Mouse (Mus musculus) forebrain, embryonic 10.5 days (tissue): ENCODE data around the gene D1Ertd622e. TPM values are rescaled to one million over a fixed set of nuclear protein-coding genes. Genes with fewer than 3 reads are reported as not detected.

Experiments used
- DNase-seq: peaks from one replicate; pipeline ENCODE4 v3.0.0-alpha.2; 2017; ENCODE audit warnings: low spot score; ENCODE audit errors: extremely low spot score
- H3K27ac ChIP-seq: fragments of 300-500 bp; sonication (generic); 2 replicates; pipeline ENCODE4 v1.5.1; 2016; ENCODE audit warnings: mild to moderate bottlenecking
- H3K27me3 ChIP-seq: fragments of 300-500 bp; sonication (generic); 2 replicates; pipeline ENCODE4 v1.6.1; 2016; ENCODE audit warnings: mild to moderate bottlenecking; ENCODE audit not compliant: poor library complexity, severe bottlenecking
- H3K36me3 ChIP-seq: fragments of 300-500 bp; sonication (generic); replicated peaks from 2 replicates; pipeline ENCODE4 v1.6.1; 2016; ENCODE audit warnings: mild to moderate bottlenecking, moderate library complexity
- H3K4me1 ChIP-seq: fragments of 300-500 bp; sonication (generic); 2 replicates; pipeline ENCODE4 v1.6.1; 2016
- H3K4me3 ChIP-seq: fragments of 300-500 bp; sonication (generic); 2 replicates; pipeline ENCODE4 v1.5.1; 2016; ENCODE audit warnings: mild to moderate bottlenecking, moderate library complexity
- H3K9me3 ChIP-seq: fragments of 300-500 bp; sonication (generic); 2 replicates; pipeline ENCODE4 v1.6.1; 2016; ENCODE audit warnings: mild to moderate bottlenecking, moderate library complexity
- WGBS: fragments of 180-500 bp; shearing (Covaris S2); methylation state at CpG from one replicate; pipeline ENCODE4 v1.1.7; 2016; 5-methylcytosine and 5-hydroxymethylcytosine counted together
- polyA plus RNA-seq: library from polyadenylated mRNA; unstranded; fragments of >200 nt; fragmentation: Nextera tagmentation; extraction: Ambion mirVana; gene quantifications from 2 replicates; pipeline ENCODE4 v1.2.1, GENCODE M21; 2016

D1Ertd622e gene
- 28.3 and 28.7 TPM in 2 replicates for polyA plus RNA-seq

- Histone ChIP-seq H3K4me3 (peak within 1 kb of the TSS; percentile 89), H3K9me3 (no peaks in the 10 kb centered on the region), H3K4me1 (peaks cover 41% of the 10 kb centered on the region), H3K27me3 (peaks cover 14% of the 10 kb centered on the region), H3K36me3 (no peaks in the 10 kb centered on the region), H3K27ac (peak within 1 kb of the TSS; percentile 95)
- DNase-seq = peak; percentile 73
- under 1% methylated on average over 105 of the region's 106 CpGs for WGBS
Measured at GRCm38 (mm10) chr1:97661406-97662241, at the start of gene D1Ertd622e. D1Ertd622e (minus strand) TSS chr1:97662074.

- no peak for DNase-seq
- 89% methylated on average over 3 of the region's 3 CpGs for WGBS
- Histone ChIP-seq H3K9me3 (no peaks in the 10 kb centered on the region), H3K36me3 (peaks cover 76% of the 10 kb centered on the region), H3K27ac (no peak overlapping the region), H3K4me3 (no peak overlapping the region), H3K4me1 (no peaks in the 10 kb centered on the region), H3K27me3 (no peaks in the 10 kb centered on the region)
Measured at GRCm38 (mm10) chr1:97710520-97710919, 48.6 kb upstream of the D1Ertd622e start.

- Histone ChIP-seq H3K27me3 (no peaks in the 10 kb centered on the region), H3K4me3 (no peak overlapping the region), H3K4me1 (no peaks in the 10 kb centered on the region), H3K27ac (no peak overlapping the region), H3K9me3 (no peaks in the 10 kb centered on the region), H3K36me3 (peaks cover 40% of the 10 kb centered on the region)
- DNase-seq = no peak
Measured at GRCm38 (mm10) chr1:97705389-97705788, 43.5 kb upstream of the D1Ertd622e start.

- Histone ChIP-seq H3K27me3 (no peaks in the 10 kb centered on the region), H3K9me3 (no peaks in the 10 kb centered on the region), H3K36me3 (peaks cover 33% of the 10 kb centered on the region), H3K4me1 (no peaks in the 10 kb centered on the region), H3K27ac (no peak overlapping the region), H3K4me3 (no peak overlapping the region)
- 86% methylated on average over 1 of the region's 1 CpGs for WGBS
- no peak for DNase-seq
Measured at GRCm38 (mm10) chr1:97704646-97705045, 42.8 kb upstream of the D1Ertd622e start.

- Histone ChIP-seq H3K4me1 (peaks cover 10% of the 10 kb centered on the region), H3K4me3 (peak overlapping the region; percentile 12; the same call in 1 of the 2 replicates), H3K27me3 (no peaks in the 10 kb centered on the region), H3K27ac (peak overlapping the region; percentile 51; the same call in 1 of the 2 replicates), H3K9me3 (no peaks in the 10 kb centered on the region), H3K36me3 (no peaks in the 10 kb centered on the region; the same call in 1 of the 2 replicates)
- DNase-seq = no peak
- 19% methylated on average over 11 of the region's 11 CpGs for WGBS
Measured at GRCm38 (mm10) chr1:97698956-97699570, 37.2 kb upstream of the D1Ertd622e start.

- Histone ChIP-seq H3K4me1 (peaks cover 10% of the 10 kb centered on the region), H3K4me3 (no peak overlapping the region), H3K36me3 (no peaks in the 10 kb centered on the region), H3K27ac (no peak overlapping the region), H3K27me3 (no peaks in the 10 kb centered on the region), H3K9me3 (no peaks in the 10 kb centered on the region)
- no peak for DNase-seq
- 94% methylated on average over 1 of the region's 1 CpGs for WGBS
Measured at GRCm38 (mm10) chr1:97697273-97697672, 35.4 kb upstream of the D1Ertd622e start.

GRCm38 (mm10) chr1:97693825-97694224 is 32.0 kb upstream of the D1Ertd622e start:
- H3K4me3 ChIP-seq = no peak overlapping the region
- peaks cover 5% of the 10 kb centered on the region for H3K4me1 ChIP-seq
- H3K27ac ChIP-seq = no peak overlapping the region
- no peaks in the 10 kb centered on the region for H3K9me3 ChIP-seq
- DNase-seq = no peak
- H3K27me3 ChIP-seq = no peaks in the 10 kb centered on the region
- no peaks in the 10 kb centered on the region for H3K36me3 ChIP-seq

- Histone ChIP-seq H3K36me3 (no peaks in the 10 kb centered on the region), H3K4me3 (no peak overlapping the region), H3K27me3 (no peaks in the 10 kb centered on the region), H3K4me1 (no peaks in the 10 kb centered on the region), H3K9me3 (no peaks in the 10 kb centered on the region), H3K27ac (no peak overlapping the region)
- WGBS = 28% methylated on average over 3 of the region's 3 CpGs
- DNase-seq = peak; percentile 53
Measured at GRCm38 (mm10) chr1:97688756-97689155, 26.9 kb upstream of the D1Ertd622e start.

- Histone ChIP-seq H3K9me3 (no peaks in the 10 kb centered on the region), H3K4me1 (no peaks in the 10 kb centered on the region), H3K4me3 (no peak overlapping the region), H3K27ac (no peak overlapping the region), H3K27me3 (no peaks in the 10 kb centered on the region), H3K36me3 (no peaks in the 10 kb centered on the region)
- DNase-seq = no peak
- WGBS = 85% methylated on average over 4 of the region's 4 CpGs
Measured at GRCm38 (mm10) chr1:97676526-97677177, 14.8 kb upstream of the D1Ertd622e start.

GRCm38 (mm10) chr1:97676115-97676514 is 14.2 kb upstream of the D1Ertd622e start:
- DNase-seq = no peak
- Histone ChIP-seq H3K4me1 (no peaks in the 10 kb centered on the region), H3K27me3 (no peaks in the 10 kb centered on the region), H3K4me3 (no peak overlapping the region), H3K27ac (no peak overlapping the region), H3K9me3 (no peaks in the 10 kb centered on the region), H3K36me3 (no peaks in the 10 kb centered on the region)
- WGBS = 73% methylated on average over 2 of the region's 2 CpGs

- no peak for DNase-seq
- Histone ChIP-seq H3K4me3 (no peak overlapping the region), H3K9me3 (no peaks in the 10 kb centered on the region), H3K36me3 (no peaks in the 10 kb centered on the region), H3K27ac (no peak overlapping the region), H3K27me3 (no peaks in the 10 kb centered on the region), H3K4me1 (no peaks in the 10 kb centered on the region)
- WGBS = 75% methylated on average over 2 of the region's 2 CpGs
Measured at GRCm38 (mm10) chr1:97672849-97673248, 11.0 kb upstream of the D1Ertd622e start.

GRCm38 (mm10) chr1:97667288-97667687 is 5.4 kb upstream of the D1Ertd622e start:
- no peaks in the 10 kb centered on the region for H3K9me3 ChIP-seq
- DNase-seq = no peak
- 87% methylated on average over 1 of the region's 1 CpGs for WGBS
- H3K4me3 ChIP-seq = no peak overlapping the region
- no peak overlapping the region for H3K27ac ChIP-seq
- H3K27me3 ChIP-seq = peaks cover 14% of the 10 kb centered on the region
- 0 out of 2 replicates have a peak, but pooled peaks cover 3% of the 10 kb centered on the region for H3K4me1 ChIP-seq
- H3K36me3 ChIP-seq = no peaks in the 10 kb centered on the region

- Histone ChIP-seq H3K4me3 (peak overlapping the region; percentile 89), H3K4me1 (peaks cover 36% of the 10 kb centered on the region), H3K27ac (peak overlapping the region; percentile 95), H3K36me3 (no peaks in the 10 kb centered on the region), H3K27me3 (peaks cover 14% of the 10 kb centered on the region), H3K9me3 (no peaks in the 10 kb centered on the region)
- DNase-seq = no peak
- 24% methylated on average over 7 of the region's 7 CpGs for WGBS
Measured at GRCm38 (mm10) chr1:97662324-97662723, 450 bp upstream of the D1Ertd622e start.
